Mouse (Mus musculus) liver, postnatal 0 days (tissue): ENCODE data around the gene Gdpd5.

Experiments
- CTCF ChIP-seq: sonication (generic); IDR thresholded peaks from 2 replicates; pipeline ENCODE4 v1.5.1; 2016; ENCODE audit warnings: antibody characterized with exemption, low read depth
- EP300 ChIP-seq: IDR thresholded peaks from 2 replicates; pipeline ENCODE4 v1.6.1; 2016; ENCODE audit warnings: antibody characterized with exemption, low read depth, mild to moderate bottlenecking

GRCm38 (mm10) chr7:99351802-99352517 lies 29.3 kb upstream of the Gdpd5 start:
- no peak for TF ChIP-seq CTCF
- TF ChIP-seq EP300 = no peak
